Mouse (Mus musculus) heart, embryonic 15.5 days (tissue): ENCODE measurements around the gene Chd5. TPM values are rescaled to one million over a fixed set of nuclear protein-coding genes. Genes with fewer than 3 reads are reported as not detected.
A peak's percentile ranks its signal among the peaks of the same experiment; 100 is the strongest.

Experiments
- ATAC-seq: fragments of 200-750 bp; cut with Nextera tagmentation; replicated peaks from 2 replicates; pipeline ENCODE4 v1.8.0; 2017; ENCODE audit warnings: low read depth, moderate TSS enrichment; ENCODE audit not compliant: insufficient number of reproducible peaks, insufficient read depth, low FRiP score
- H3K27ac ChIP-seq: fragments of 300-500 bp; sonication (generic); 2 replicates; pipeline ENCODE4 v1.5.1; 2015; ENCODE audit warnings: mild to moderate bottlenecking, inconsistent platforms
- H3K27me3 ChIP-seq: fragments of 300-500 bp; sonication (generic); 2 replicates; pipeline ENCODE4 v1.6.1; 2015; ENCODE audit warnings: inconsistent platforms
- H3K36me3 ChIP-seq: fragments of 300-500 bp; sonication (generic); 2 replicates; pipeline ENCODE4 v1.6.1; 2015; ENCODE audit warnings: mild to moderate bottlenecking, inconsistent platforms
- H3K4me1 ChIP-seq: fragments of 300-500 bp; sonication (generic); replicated peaks from 2 replicates; pipeline ENCODE4 v1.6.1; 2015; ENCODE audit warnings: inconsistent platforms
- H3K4me2 ChIP-seq: fragments of 300-500 bp; sonication (generic); 2 replicates; pipeline ENCODE4 v1.6.1; 2015; ENCODE audit warnings: inconsistent platforms, mild to moderate bottlenecking, moderate library complexity
- H3K4me3 ChIP-seq: fragments of 300-500 bp; sonication (generic); 2 replicates; pipeline ENCODE4 v1.5.1; 2015; ENCODE audit warnings: mild to moderate bottlenecking, inconsistent platforms
- H3K9ac ChIP-seq: fragments of 300-500 bp; sonication (generic); 2 replicates; pipeline ENCODE4 v1.6.1; 2015; ENCODE audit warnings: mild to moderate bottlenecking, inconsistent platforms
- H3K9me3 ChIP-seq: fragments of 300-500 bp; sonication (generic); replicated peaks from 2 replicates; pipeline ENCODE4 v1.6.1; 2016; ENCODE audit warnings: inconsistent platforms
- WGBS: fragments of 180-500 bp; shearing (Covaris S2); methylation state at CpG from one replicate; pipeline ENCODE4 v1.1.7; 2015; ENCODE audit warnings: mixed read lengths; 5-methylcytosine and 5-hydroxymethylcytosine counted together
- polyA plus RNA-seq: library from polyadenylated mRNA; unstranded; fragments of >200 nt; fragmentation: Nextera tagmentation; extraction: Ambion mirVana; gene quantifications from 2 replicates; pipeline ENCODE4 v1.2.1, GENCODE M21; 2015

Gene Chd5
- polyA plus RNA-seq, 1 experiment from 2014 or later: 0.06 TPM

DNA sequence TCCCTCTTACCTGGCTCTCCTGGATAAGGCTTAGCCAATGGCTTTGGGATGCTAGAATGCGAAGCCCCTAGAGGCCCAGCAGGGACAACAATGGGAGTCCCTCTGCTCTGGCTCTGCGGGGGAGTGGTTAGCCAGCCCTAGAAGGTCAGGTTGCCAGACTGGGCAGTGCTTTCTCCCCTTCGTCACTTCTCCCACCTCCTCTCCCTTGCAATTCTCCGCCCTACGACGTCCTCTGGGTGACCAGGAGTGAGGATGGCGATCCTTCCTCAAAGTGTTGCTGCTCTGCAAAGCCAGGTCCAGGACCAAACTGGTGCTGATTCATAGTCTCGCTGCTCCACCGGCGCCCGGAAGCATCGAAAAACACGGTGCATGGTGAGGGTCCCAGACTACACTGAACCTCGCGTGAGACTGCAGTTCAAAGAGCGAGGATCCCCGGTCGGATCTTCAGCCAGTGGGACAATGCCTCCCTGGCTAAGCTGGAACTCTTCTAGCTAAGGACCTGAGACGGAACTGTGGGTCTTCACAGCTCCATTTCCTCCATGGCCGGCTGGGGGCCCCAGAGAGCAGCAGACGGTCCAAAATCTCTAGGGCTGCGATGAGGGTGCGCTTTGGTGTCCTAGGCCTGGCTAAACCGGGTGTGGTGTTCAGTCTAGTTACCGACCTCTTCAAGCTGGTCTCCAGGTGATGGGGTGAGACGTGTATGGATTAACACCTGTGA is 19.8 kb upstream of the Chd5 start, which contains the start of gene Rnf207:
Gene Rnf207 (minus strand): TSS at position 477 of the 718 bp plus-strand sequence.
- Histone ChIP-seq H3K4me1 (peaks cover 38% of the 10 kb centered on the region), H3K9me3 (no peaks in the 10 kb centered on the region), H3K4me3 (peak within 1 kb of the TSS; percentile 52), H3K27ac (peak within 1 kb of the TSS; percentile 97), H3K27me3 (peaks cover 37% of the 10 kb centered on the region), H3K9ac (peak within 1 kb of the TSS; percentile 61), H3K4me2 (peak within 1 kb of the TSS; percentile 69), H3K36me3 (no peaks in the 10 kb centered on the region)
- 3% methylated on average over 26 of the region's 26 CpGs for WGBS
- ATAC-seq: peak; percentile 65

DNA sequence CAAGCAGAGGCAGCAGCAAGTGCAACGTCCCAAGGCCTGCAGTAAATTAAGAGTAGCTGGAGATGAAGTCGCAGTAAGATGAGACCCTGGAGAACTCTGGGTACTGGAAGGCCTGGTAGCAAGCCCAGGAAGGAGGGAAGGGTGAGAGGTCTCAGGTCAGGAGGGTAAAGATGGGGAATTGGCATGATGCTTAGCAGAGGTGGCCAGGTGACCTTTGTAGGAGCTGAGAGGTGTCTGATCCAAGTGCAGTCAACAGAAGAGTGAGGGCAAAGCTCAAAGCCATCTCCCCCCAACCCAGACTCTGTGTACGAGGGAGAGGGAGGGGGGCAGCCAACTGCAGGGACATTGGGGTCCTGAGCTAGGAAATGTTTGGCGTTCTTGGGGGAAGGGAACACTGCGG is 17.0 kb upstream of the Chd5 start:
- peaks cover 19% of the 10 kb centered on the region for H3K4me1 ChIP-seq
- H3K27me3 ChIP-seq: peaks cover 11% of the 10 kb centered on the region; the same call in 1 of the 2 replicates
- no peak for ATAC-seq
- WGBS: 53% methylated on average over 5 of the region's 5 CpGs
- no peak overlapping the region for H3K4me2 ChIP-seq
- H3K36me3 ChIP-seq: no peaks in the 10 kb centered on the region
- H3K27ac ChIP-seq: no peak overlapping the region
- H3K9ac ChIP-seq: no peak overlapping the region
- no peak overlapping the region for H3K4me3 ChIP-seq
- no peaks in the 10 kb centered on the region for H3K9me3 ChIP-seq

- Histone ChIP-seq H3K4me2 (peak overlapping the region; percentile 53), H3K27me3 (no peaks in the 10 kb centered on the region), H3K4me1 (peaks cover 12% of the 10 kb centered on the region), H3K9ac (no peak overlapping the region), H3K4me3 (peak overlapping the region; percentile 78), H3K27ac (no peak overlapping the region), H3K9me3 (no peaks in the 10 kb centered on the region), H3K36me3 (peaks cover 22% of the 10 kb centered on the region)
- ATAC-seq: no peak; the same call in 1 of the 2 replicates
- whole genome bisulfite sequencing: 44% methylated on average over 16 of the region's 16 CpGs
Observed at GRCm38 (mm10) chr4:152324641-152325562, 13.5 kb upstream of the Chd5 start.

DNA sequence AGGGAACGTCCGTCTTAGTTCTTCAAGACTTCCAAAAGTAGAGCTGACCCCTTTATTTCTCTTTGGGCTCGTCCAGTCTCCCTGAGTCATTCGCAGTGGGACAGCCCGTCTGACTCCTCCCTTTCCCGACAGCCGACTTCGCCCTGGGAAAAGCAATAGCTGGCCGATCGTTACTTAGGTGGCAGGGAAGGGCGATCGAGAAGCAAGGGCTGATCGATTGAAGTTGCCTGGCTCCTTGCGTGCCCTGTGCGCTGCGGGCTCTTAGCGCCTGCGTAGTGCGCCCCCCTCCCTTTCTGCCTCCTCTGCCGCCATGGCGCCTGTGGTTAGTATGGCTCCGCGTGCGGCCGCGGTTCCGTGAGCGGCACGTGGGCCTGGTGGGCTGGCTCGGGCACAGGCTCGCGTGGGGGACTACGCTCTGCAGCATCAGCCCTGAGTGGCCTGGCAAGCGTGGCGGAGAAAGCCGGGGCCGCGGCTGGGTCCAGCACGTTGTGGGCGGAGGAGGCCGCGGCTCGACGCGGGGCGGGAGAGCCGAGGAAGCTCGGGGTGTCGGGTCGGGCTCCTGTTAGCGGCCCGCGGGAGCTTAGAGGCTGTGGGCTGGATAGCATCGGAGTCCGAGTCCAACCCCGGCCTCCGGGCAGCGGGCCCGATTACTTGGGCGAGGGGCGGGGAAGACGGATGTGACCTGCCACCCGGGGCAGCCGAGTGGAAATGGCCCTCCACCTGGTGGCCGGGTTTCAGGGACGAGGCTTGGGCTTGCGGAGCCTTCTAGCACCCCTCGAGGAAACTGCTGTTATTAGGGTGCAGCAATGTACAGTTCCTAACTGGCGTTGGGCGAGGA is 12.7 kb upstream of the Chd5 start, which contains the start of gene Rpl22:
Gene Rpl22 (plus strand): TSS at position 169 of the 838 bp plus-strand sequence.
- H3K4me2 ChIP-seq: peak within 1 kb of the TSS; percentile 78
- peak; percentile 95 for ATAC-seq
- H3K9ac ChIP-seq: peak within 1 kb of the TSS; percentile 92
- peak within 1 kb of the TSS; percentile 78 for H3K4me3 ChIP-seq
- H3K4me1 ChIP-seq: peaks cover 12% of the 10 kb centered on the region
- H3K9me3 ChIP-seq: no peaks in the 10 kb centered on the region
- H3K36me3 ChIP-seq: peaks cover 31% of the 10 kb centered on the region
- under 1% methylated on average over 70 of the region's 70 CpGs for WGBS
- no peaks in the 10 kb centered on the region for H3K27me3 ChIP-seq
- H3K27ac ChIP-seq: peak within 1 kb of the TSS; percentile 58

- WGBS: 1% methylated on average over 11 of the region's 11 CpGs
- H3K36me3 ChIP-seq: peaks cover 37% of the 10 kb centered on the region
- no peaks in the 10 kb centered on the region for H3K27me3 ChIP-seq
- H3K4me3 ChIP-seq: peak overlapping the region; percentile 78
- no peak overlapping the region for H3K27ac ChIP-seq
- peak overlapping the region; percentile 78 for H3K4me2 ChIP-seq
- peaks cover 12% of the 10 kb centered on the region for H3K4me1 ChIP-seq
- no peaks in the 10 kb centered on the region for H3K9me3 ChIP-seq
- no peak for ATAC-seq
- H3K9ac ChIP-seq: peak overlapping the region; percentile 92
Observed at GRCm38 (mm10) chr4:152326543-152326942, 11.9 kb upstream of the Chd5 start.

- H3K4me3 ChIP-seq: no peak overlapping the region
- no peak for ATAC-seq
- 72% methylated on average over 6 of the region's 6 CpGs for WGBS
- peaks cover 54% of the 10 kb centered on the region for H3K36me3 ChIP-seq
- peaks cover 12% of the 10 kb centered on the region for H3K4me1 ChIP-seq
- H3K27me3 ChIP-seq: no peaks in the 10 kb centered on the region
- H3K9me3 ChIP-seq: no peaks in the 10 kb centered on the region
- no peak overlapping the region for H3K4me2 ChIP-seq
- H3K27ac ChIP-seq: no peak overlapping the region
- no peak overlapping the region for H3K9ac ChIP-seq
Observed at GRCm38 (mm10) chr4:152328691-152329090, 9.8 kb upstream of the Chd5 start.

GRCm38 (mm10) chr4:152332952-152333351 is 5.5 kb upstream of the Chd5 start:
- ATAC-seq: peak; percentile 37
- no peak overlapping the region for H3K27ac ChIP-seq
- whole genome bisulfite sequencing: 30% methylated on average over 2 of the region's 2 CpGs

DNA sequence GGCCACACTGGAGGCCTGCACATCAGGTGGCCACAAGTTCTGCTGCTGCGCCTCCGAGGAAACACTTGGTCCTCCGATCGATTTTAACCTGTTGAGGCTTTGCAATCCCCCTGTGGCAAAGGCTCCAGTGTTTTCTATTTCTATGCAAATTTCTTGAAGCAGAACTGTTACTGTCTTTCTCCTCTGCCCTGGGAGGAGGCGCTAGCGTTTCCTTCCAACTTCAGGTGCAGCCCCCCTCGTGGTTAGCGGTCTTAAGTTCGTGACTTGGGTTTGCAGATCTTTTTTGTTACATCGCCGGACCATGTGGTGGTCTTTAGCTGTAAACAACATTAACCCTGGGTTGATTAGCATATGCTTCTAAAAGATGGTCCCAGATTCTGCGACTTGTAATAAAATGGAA is 4.9 kb upstream of the Chd5 start:
- ATAC-seq: no peak
- no peak overlapping the region for H3K27ac ChIP-seq
- peaks cover 5% of the 10 kb centered on the region for H3K4me1 ChIP-seq
- H3K36me3 ChIP-seq: peaks cover 53% of the 10 kb centered on the region
- WGBS: 91% methylated on average over 12 of the region's 12 CpGs
- peaks cover 22% of the 10 kb centered on the region for H3K27me3 ChIP-seq
- H3K4me3 ChIP-seq: no peak overlapping the region
- H3K9me3 ChIP-seq: no peaks in the 10 kb centered on the region
- H3K9ac ChIP-seq: no peak overlapping the region
- H3K4me2 ChIP-seq: no peak overlapping the region

More at GRCm38 (mm10) chr4:152332952-152333351, 5.5 kb upstream of the Chd5 start:
- Histone ChIP-seq H3K4me2 (no peak overlapping the region), H3K9me3 (no peaks in the 10 kb centered on the region), H3K9ac (no peak overlapping the region), H3K27me3 (peaks cover 16% of the 10 kb centered on the region), H3K4me1 (no peaks in the 10 kb centered on the region), H3K36me3 (peaks cover 58% of the 10 kb centered on the region), H3K4me3 (no peak overlapping the region)

- H3K9me3 ChIP-seq: no peaks in the 10 kb centered on the region
- no peak overlapping the region for H3K9ac ChIP-seq
- peaks cover 16% of the 10 kb centered on the region for H3K36me3 ChIP-seq
- H3K4me3 ChIP-seq: no peak overlapping the region
- H3K27me3 ChIP-seq: peaks cover 63% of the 10 kb centered on the region
- no peak overlapping the region for H3K4me2 ChIP-seq
- no peak for ATAC-seq
- no peak overlapping the region for H3K27ac ChIP-seq
- peaks cover 20% of the 10 kb centered on the region for H3K4me1 ChIP-seq
- 34% methylated on average over 6 of the region's 6 CpGs for WGBS
Observed at GRCm38 (mm10) chr4:152337772-152338171, 679 bp upstream of the Chd5 start.

DNA sequence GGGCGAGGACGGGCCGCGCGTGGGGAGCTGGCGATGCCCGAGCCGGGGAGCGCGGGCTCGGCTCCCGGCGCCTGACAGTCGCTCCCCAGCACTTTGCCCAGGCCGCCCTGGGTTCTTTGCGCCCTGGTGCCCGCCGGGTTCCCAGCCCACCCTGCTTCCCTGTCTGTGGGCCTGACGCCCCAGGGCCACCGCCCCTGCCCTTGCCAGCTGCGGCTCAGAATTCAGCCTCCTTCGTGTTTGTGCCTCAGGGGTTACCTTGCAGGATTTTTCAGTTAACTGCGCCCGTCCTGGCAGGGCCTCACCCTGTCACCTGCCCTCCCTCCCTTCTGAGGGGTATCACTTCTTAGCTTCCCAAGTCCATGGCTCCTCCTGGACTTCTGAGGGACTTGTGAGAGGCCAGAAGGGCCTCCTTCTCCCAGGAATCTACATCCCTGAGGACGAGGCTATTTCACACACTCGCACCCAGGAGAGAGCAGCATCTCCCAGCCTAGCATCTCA is 891 bp downstream of the Chd5 start:
- Histone ChIP-seq H3K36me3 (peaks cover 1% of the 10 kb centered on the region), H3K27me3 (peaks cover 79% of the 10 kb centered on the region), H3K27ac (no peak overlapping the region), H3K9ac (peak overlapping the region; percentile 53), H3K9me3 (no peaks in the 10 kb centered on the region), H3K4me1 (peaks cover 23% of the 10 kb centered on the region), H3K4me2 (peak overlapping the region; percentile 97), H3K4me3 (peak overlapping the region; percentile 56)
- ATAC-seq: no peak
- WGBS: 4% methylated on average over 25 of the region's 26 CpGs
